Mouse (Mus musculus): ENCODE data around the gene Tekt5.

The Tekt5 gene

GRCm38 (mm10) chr16:10394699-10395540 is at the start of gene Tekt5:
Gene Tekt5, minus strand, starts transcription at chr16:10395490.
- no peak for DNase-seq (ENCODE audit: low read depth)

DNA sequence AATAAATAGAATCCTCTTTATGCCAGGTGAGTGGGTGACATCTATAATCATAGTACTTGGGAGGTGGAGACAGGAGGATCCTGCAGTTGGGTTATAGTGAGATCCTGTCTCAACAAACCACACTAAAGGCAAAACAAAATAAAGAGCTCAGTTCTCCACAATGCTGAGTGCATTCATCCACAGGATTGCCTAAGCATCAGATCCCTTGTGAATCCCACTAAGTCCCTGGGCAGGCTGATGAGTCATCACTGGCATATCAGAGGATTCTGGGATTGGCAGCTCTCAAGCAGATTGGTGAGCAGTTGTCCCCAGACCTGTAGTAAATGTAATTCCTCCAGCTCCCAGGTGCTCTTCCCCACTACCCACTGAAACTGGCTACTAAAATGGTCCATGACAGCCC is 48.4 kb upstream of the Tekt5 start:
- no peak for DNase-seq (ENCODE audit: low read depth)

GRCm38 (mm10) chr16:10441761-10442160 is 46.5 kb upstream of the Tekt5 start:
- no peak for DNase-seq (ENCODE audit: low read depth)

DNA sequence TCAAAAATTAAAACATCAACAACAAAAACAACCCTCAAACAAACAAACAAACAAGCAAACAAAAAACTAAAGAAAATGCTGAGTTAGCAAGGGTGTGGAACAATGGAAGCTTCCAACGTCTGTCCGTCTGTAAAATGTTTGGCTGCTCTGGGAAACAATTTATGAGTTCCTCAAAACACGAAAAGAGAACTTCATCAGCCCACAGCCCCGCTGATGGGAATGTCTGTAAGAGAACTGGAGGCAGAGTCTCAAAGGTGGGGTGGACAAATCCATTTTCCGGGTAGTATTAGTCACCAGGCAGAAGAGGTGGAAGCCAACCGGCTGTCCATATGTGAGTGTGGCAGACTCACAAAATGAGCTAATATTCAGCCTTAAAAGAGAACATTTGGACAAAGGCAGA is 46.0 kb upstream of the Tekt5 start:
- DNase-seq (ENCODE audit: low read depth) = no peak

DNA sequence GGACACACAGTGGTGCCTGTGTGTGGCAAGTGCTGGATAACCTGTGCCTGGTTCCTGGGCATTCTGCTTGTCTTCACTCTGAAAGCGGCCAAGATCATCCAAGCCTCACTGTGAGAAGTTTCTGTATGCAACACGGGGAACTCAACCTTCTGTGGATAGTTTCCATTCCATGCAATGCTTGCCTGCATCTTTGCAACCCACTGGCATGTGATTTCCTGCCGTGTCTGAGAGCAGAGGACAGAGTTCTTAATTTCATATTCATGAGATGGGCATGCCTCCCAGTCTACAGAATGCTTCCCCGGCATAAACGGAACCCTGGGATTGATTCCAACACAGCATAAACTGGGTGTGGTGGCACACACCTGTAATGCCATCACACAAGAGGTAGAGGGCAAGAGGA is 42.8 kb upstream of the Tekt5 start:
- no peak for DNase-seq (ENCODE audit: low read depth)

DNA sequence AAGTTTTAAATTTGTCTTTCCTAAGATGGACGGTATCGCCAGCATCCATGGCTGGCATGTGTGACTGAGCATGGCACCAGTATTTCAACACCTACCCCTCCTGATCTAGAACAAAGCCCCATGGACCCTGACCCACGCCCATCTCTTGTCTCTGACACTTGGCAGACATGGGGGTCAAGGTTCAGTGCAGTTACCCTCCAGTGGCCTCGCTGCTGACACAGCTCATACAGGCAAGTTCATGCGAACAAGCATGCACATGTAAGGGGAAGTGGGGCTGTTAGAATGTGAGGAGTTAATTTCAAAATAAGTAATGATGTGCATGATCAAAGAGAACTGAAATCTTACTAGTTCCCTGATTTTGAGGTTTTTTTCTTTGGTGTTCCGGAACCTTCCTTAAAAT is 40.9 kb upstream of the Tekt5 start:
- DNase-seq (ENCODE audit: low read depth) = no peak

DNA sequence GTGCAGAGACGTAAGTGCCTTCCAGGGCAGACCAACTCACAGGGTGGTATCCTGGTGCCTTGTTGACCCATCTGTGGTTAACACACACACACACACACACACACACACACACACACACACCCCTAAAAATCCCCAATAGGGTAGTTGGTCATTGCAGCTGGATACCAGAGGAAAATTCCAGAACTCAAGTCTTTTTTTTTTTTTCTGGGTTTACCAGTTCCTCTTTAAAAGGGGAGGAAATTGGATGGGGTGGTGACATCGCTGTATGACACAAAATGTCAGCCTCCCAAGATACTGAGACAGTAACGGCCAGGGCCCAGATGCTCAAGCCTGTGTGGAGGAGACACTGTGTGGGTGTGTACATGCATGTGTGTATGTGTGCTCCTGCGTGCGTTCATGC is 38.1 kb upstream of the Tekt5 start:
- DNase-seq (ENCODE audit: low read depth) = no peak

DNA sequence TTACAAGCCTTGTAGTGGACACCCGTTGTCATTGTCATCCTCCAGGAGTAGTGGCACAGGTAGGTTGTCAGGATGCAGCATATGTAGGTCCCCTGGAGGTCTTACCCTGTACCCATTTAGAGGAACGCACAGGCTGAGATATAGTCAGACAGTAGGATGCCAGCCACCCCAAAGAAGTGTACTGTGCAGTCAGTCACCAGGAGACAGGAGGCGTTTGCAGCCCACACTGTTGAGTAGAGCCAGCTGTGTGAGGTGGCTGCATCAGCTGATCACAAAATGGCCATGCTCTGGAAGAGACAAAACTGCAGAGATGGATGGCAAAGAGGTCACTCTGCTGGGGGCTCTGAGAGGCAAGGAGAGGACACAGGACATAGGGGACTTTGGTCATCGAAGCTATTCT is 37.1 kb upstream of the Tekt5 start:
- DNase-seq (ENCODE audit: low read depth) = no peak

DNA sequence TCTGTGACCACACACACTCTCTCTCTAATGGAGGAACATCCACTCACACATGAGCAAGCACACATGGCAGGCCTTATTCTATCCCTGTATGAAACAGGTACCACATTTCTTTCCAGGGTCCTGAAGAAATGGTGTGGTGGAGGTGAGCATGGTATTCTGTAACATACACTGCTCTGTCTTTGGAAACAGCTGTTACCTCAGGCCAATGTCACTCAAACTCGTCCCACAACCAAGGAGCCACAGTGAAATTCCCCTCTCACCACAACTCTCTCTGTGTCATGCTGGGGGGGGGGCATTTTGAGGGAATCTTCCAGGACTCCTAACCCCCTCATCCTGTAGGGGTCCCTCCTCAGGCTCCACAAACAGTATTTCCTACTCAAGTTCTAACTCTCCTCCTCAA is 36.6 kb upstream of the Tekt5 start:
- DNase-seq (ENCODE audit: low read depth) = no peak

DNA sequence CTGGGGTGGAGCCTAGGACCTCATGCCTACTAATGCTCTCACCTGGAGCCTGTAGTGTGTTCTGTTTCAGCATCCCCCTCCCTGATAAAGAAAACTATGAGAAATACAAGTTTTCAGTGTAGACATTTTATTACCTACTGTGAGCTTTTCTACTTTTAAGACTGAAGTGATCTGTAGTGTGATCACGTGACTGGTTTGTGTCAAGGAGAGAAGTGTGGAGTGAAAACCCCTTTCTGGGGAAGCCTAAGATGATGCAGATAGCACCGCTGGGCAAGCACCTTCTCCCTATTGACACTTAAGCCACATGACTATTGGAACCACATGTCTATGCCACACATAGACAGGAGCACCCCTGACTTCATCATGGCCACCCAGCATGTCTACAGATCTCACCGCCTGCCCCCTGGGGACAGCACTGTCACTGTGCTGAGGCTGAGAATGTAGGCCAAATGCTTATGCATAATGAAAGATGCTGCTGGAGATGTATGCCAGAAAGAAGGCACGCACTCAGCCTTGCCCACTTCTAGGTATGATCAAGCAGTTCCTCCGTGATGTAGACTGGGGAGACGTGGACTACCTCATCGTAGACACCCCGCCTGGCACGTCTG is 25.3 kb upstream of the Tekt5 start:
- no peak for DNase-seq (ENCODE audit: low read depth)

GRCm38 (mm10) chr16:10417723-10418259 is 22.5 kb upstream of the Tekt5 start:
- DNase-seq (ENCODE audit: low read depth) = no peak

- DNase-seq (ENCODE audit: low read depth) = no peak
These were observed 21.6 kb upstream of the Tekt5 start for GRCm38 (mm10) chr16:10416866-10417265.

DNA sequence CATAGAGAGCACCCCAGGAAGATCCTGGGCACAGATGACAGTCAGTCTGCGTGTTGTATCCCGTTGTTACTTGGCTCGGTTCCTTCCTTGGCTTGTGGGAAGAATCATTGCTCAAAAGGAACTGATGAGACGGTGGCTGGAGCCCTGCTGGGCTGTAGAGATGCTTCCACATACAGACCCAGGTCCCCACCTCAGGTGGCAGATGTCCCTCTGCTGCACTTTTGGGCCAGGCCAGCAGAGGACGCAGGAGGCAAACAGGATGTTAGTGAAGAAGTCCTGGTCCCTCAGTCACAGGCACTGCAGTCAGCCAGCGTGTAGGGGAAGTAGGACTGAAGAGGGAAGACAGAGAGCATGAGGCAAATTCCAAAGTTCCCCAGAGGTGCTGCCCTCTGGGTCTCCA is 20.7 kb upstream of the Tekt5 start:
- no peak for DNase-seq (ENCODE audit: low read depth)

GRCm38 (mm10) chr16:10411764-10412746 is 16.8 kb upstream of the Tekt5 start, which contains the start of gene Nubp1:
Gene Nubp1, plus strand, starts transcription at chr16:10411948.
- DNase-seq (ENCODE audit: low read depth) = peak; percentile 85

- peak; percentile 57 for DNase-seq (ENCODE audit: low read depth)
These were observed 3.9 kb upstream of the Tekt5 start for GRCm38 (mm10) chr16:10399160-10399559.

DNA sequence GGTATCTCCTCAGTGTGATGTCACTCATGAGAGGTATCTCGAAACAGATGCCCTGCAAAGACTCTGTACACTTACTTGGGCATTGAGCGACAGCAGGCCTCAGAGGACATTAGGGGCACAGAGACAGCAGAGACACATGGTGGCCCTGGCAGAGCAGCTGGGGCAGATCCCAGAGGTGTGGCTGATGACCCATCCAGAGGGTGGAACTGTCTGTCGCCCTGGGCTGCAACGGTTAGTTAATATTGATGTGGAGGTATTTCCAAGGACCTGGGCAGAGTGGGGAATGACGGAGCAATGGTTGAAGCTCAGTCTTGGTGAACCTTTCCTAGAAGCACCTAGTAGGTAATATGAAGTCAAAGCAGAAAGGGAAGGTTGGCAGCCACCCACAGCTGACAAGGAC is 3.5 kb upstream of the Tekt5 start:
- no peak for DNase-seq (ENCODE audit: low read depth)

DNA sequence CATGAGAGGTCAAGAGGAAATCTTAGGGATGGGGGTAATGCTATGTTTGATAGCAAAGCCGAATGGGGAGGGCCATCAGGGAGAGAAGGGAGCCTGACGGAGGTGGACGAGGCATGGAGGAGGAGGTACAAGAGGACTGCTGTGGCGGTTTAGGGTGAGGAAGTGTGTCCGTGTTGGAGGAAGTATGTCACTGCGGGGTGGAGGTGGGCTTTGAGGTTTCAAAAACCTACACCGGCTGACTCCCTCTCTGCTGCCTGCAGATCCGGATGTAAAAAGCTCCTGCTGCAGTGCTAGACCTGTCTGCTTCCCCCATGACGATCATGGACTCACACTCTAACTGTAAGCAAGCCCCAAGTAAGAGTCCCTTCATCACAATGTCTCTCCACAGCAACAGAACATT is 2.7 kb downstream of the Tekt5 start:
- DNase-seq (ENCODE audit: low read depth) = no peak

GRCm38 (mm10) chr16:10388634-10389365 is 6.5 kb downstream of the Tekt5 start:
- DNase-seq (ENCODE audit: low read depth) = no peak

GRCm38 (mm10) chr16:10385261-10385660 is 10.0 kb downstream of the Tekt5 start:
- DNase-seq (ENCODE audit: low read depth) = no peak

GRCm38 (mm10) chr16:10384544-10384943 is 10.7 kb downstream of the Tekt5 start:
- DNase-seq (ENCODE audit: low read depth) = no peak

- DNase-seq (ENCODE audit: low read depth) = peak; percentile 68
These were observed 11.2 kb downstream of the Tekt5 start for GRCm38 (mm10) chr16:10384060-10384497.
